In genomic region chr15:26894801-26895229, GRCm38 (mm10) we compare ENCODE assay signal across 8 mouse cellular contexts. TPM values are rescaled to one million over a fixed set of nuclear protein-coding genes. Genes with fewer than 3 reads are reported as not detected.
DNase-seq lines count a peak whose midpoint lies in the region; ATAC-seq and TF ChIP-seq lines count a peak whose summit lies in the region.

No protein-coding gene starts in this region.

- under 1% methylated on average over 28 of the region's 28 CpGs for WGBS in forebrain, embryonic 10.5 days
- WGBS in stomach, postnatal 0 days, result 0% methylated on average over 24 of the region's 28 CpGs

- H3K27me3 ChIP-seq in forebrain, embryonic 10.5 days (ENCODE audit: poor library complexity, severe bottlenecking), result peaks cover 10% of the 10 kb centered on the region
- no peaks in the 10 kb centered on the region for H3K27me3 ChIP-seq in stomach, postnatal 0 days (ENCODE audit: control insufficient read depth, insufficient read depth, low read length)

- no peaks in the 10 kb centered on the region for H3K9me3 ChIP-seq in forebrain, embryonic 10.5 days
- H3K9me3 ChIP-seq in stomach, postnatal 0 days (ENCODE audit: control insufficient read depth, low read length), result no peaks in the 10 kb centered on the region

- peak overlapping the region; percentile 75 for H3K9ac ChIP-seq in stomach, postnatal 0 days (ENCODE audit: low read length)

- peak overlapping the region; percentile 83 for H3K4me2 ChIP-seq in stomach, postnatal 0 days (replicated peaks; ENCODE audit: low read depth)

- no peak for TF ChIP-seq CTCF in stomach, postnatal 0 days (IDR thresholded peaks at IDR 0.05; ENCODE audit: low read depth)

- peak; percentile 26 for DNase-seq in urinary bladder, adult 2 months (ENCODE audit: low spot score)
- DNase-seq in urinary bladder, postnatal 14 days (ENCODE audit: low spot score), result no peak
- DNase-seq in forebrain, embryonic 10.5 days (ENCODE audit: extremely low spot score, low spot score), result peak; percentile 55
- DNase-seq in heart, postnatal 14 days, result peak; percentile 49 to 61
- peak; percentile 45 to 67 for DNase-seq in kidney, postnatal 25 days
- DNase-seq in lung, postnatal 10 days, result peak; percentile 68
- peak; percentile 28 for DNase-seq in stomach, postnatal 0 days (ENCODE audit: low spot score)
- DNase-seq in spleen, postnatal 36 days (ENCODE audit: low spot score in 2 of 2), result no peak

- H3K4me1 ChIP-seq in forebrain, embryonic 10.5 days, result peaks cover 33% of the 10 kb centered on the region
- no peaks in the 10 kb centered on the region for H3K4me1 ChIP-seq in stomach, postnatal 0 days (replicated peaks; ENCODE audit: control insufficient read depth, insufficient read depth)

- H3K27ac ChIP-seq in forebrain, embryonic 10.5 days, result peak overlapping the region; percentile 95
- H3K27ac ChIP-seq in stomach, postnatal 0 days (replicated peaks), result peak overlapping the region; percentile 89

- intact Hi-C loops in heart, postnatal 14 days (cut with DNase I), result loop anchor here (5.0 kb wide), 4 partner anchors 118 to 273 kb away; no protein-coding TSS in a partner anchor

- no peak for TF ChIP-seq EP300 in stomach, postnatal 0 days (optimal IDR thresholded peaks at IDR 0.05)

- H3K4me3 ChIP-seq in forebrain, embryonic 10.5 days, result peak overlapping the region; percentile 77
- H3K4me3 ChIP-seq in stomach, postnatal 0 days (ENCODE audit: low read depth, low read length), result peak overlapping the region; percentile 70

- ATAC-seq in stomach, postnatal 0 days (ENCODE audit: low FRiP score, low TSS enrichment), result peak; percentile 71

- no peaks in the 10 kb centered on the region for H3K36me3 ChIP-seq in forebrain, embryonic 10.5 days (replicated peaks)
- H3K36me3 ChIP-seq in stomach, postnatal 0 days (ENCODE audit: control insufficient read depth, insufficient read depth, low read length), result no peaks in the 10 kb centered on the region

RNA-seq across cellular contexts. Expression of gene Fbxl7, which starts 0.6 kb away (rescaled TPM):
- 7.8 and 9.3 TPM in 2 replicates for polyA plus RNA-seq in urinary bladder, adult 2 months (2012; rRNA removed)
- 8.2 and 8.3 TPM in 2 replicates for polyA plus RNA-seq in forebrain, embryonic 10.5 days (2016; fragmentation: Nextera tagmentation; extraction: Ambion mirVana)
- total RNA-seq in heart, postnatal 14 days (2021), result 1 to 10 TPM; 6.0 to 6.6 TPM
- polyA plus RNA-seq in stomach, postnatal 0 days (2015; fragmentation: Nextera tagmentation; extraction: Ambion mirVana), result 4.1 and 4.6 TPM in 2 replicates

Comparison
In these comparisons a context has a peak if more than half of its experiments do, and no peak if none do; other contexts are left out.
1. DNase-seq: peak in urinary bladder, adult 2 months (single experiment), forebrain, embryonic 10.5 days (single experiment), heart, postnatal 14 days (2 of 2), kidney, postnatal 25 days (2 of 2), lung, postnatal 10 days (single experiment) and stomach, postnatal 0 days (single experiment); none in urinary bladder, postnatal 14 days (single experiment) and spleen, postnatal 36 days (0 of 2).